Mouse (Mus musculus): ENCODE data around the gene Xpo4. TPM values are rescaled to one million over a fixed set of nuclear protein-coding genes. Genes with fewer than 3 reads are reported as not detected.

The Xpo4 gene
- polyA plus RNA-seq (2016; fragmentation: Nextera tagmentation; extraction: Ambion mirVana) = 19.2 and 19.5 TPM in 2 replicates

GRCm38 (mm10) chr14:57664822-57665627, at the start of gene Xpo4:
TSS of gene Xpo4 (minus strand) at chr14:57665430.
- H3K27me3 ChIP-seq (replicated peaks) = no peaks in the 10 kb centered on the region
- ATAC-seq (ENCODE audit: insufficient number of reproducible peaks, low FRiP score) = peak; percentile 94
- H3K9me3 ChIP-seq (replicated peaks) = no peaks in the 10 kb centered on the region
- peak within 1 kb of the TSS; percentile 67 for H3K4me2 ChIP-seq
- H3K9ac ChIP-seq = peak within 1 kb of the TSS; percentile 92
- WGBS = under 1% methylated on average over 80 of the region's 80 CpGs
- H3K27ac ChIP-seq (ENCODE audit: poor library complexity, severe bottlenecking) = peak within 1 kb of the TSS; percentile 91
- no peaks in the 10 kb centered on the region for H3K36me3 ChIP-seq
- H3K4me3 ChIP-seq = peak within 1 kb of the TSS; percentile 75
- peaks cover 7% of the 10 kb centered on the region for H3K4me1 ChIP-seq (replicated peaks)

- H3K36me3 ChIP-seq = peaks cover 34% of the 10 kb centered on the region
- no peaks in the 10 kb centered on the region for H3K27me3 ChIP-seq (replicated peaks)
- H3K9ac ChIP-seq = no peak overlapping the region
- H3K9me3 ChIP-seq (replicated peaks) = no peaks in the 10 kb centered on the region
- 88% methylated on average over 1 of the region's 1 CpGs for WGBS
- H3K4me2 ChIP-seq = no peak overlapping the region
- peaks cover 32% of the 10 kb centered on the region for H3K4me1 ChIP-seq (replicated peaks)
- no peak overlapping the region for H3K27ac ChIP-seq (ENCODE audit: poor library complexity, severe bottlenecking)
- no peak overlapping the region for H3K4me3 ChIP-seq
- ATAC-seq (ENCODE audit: insufficient number of reproducible peaks, low FRiP score) = no peak
Observed at GRCm38 (mm10) chr14:57712884-57713283, 47.7 kb upstream of the Xpo4 start.

- 85% methylated on average over 6 of the region's 6 CpGs for WGBS
- H3K9me3 ChIP-seq (replicated peaks) = no peaks in the 10 kb centered on the region
- no peak for ATAC-seq (ENCODE audit: insufficient number of reproducible peaks, low FRiP score)
- H3K9ac ChIP-seq = no peak overlapping the region
- peaks cover 31% of the 10 kb centered on the region for H3K36me3 ChIP-seq
- H3K4me1 ChIP-seq (replicated peaks) = peaks cover 28% of the 10 kb centered on the region
- no peak overlapping the region for H3K4me3 ChIP-seq
- H3K27ac ChIP-seq (ENCODE audit: poor library complexity, severe bottlenecking) = no peak overlapping the region
- H3K4me2 ChIP-seq = no peak overlapping the region
- H3K27me3 ChIP-seq (replicated peaks) = no peaks in the 10 kb centered on the region
Observed at GRCm38 (mm10) chr14:57711059-57711458, 45.8 kb upstream of the Xpo4 start.

GRCm38 (mm10) chr14:57709171-57709570, 43.9 kb upstream of the Xpo4 start:
- 59% methylated on average over 10 of the region's 10 CpGs for WGBS
- Histone ChIP-seq H3K27me3 (replicated peaks) (no peaks in the 10 kb centered on the region), H3K9ac (0 out of 2 replicates have a peak overlapping the region, but pooled peaks have one; percentile 13), H3K27ac (ENCODE audit: poor library complexity, severe bottlenecking) (no peak overlapping the region; the same call in 1 of the 2 replicates), H3K9me3 (replicated peaks) (no peaks in the 10 kb centered on the region), H3K4me1 (replicated peaks) (peaks cover 28% of the 10 kb centered on the region), H3K4me2 (no peak overlapping the region), H3K36me3 (peaks cover 35% of the 10 kb centered on the region), H3K4me3 (no peak overlapping the region)
- no peak for ATAC-seq (ENCODE audit: insufficient number of reproducible peaks, low FRiP score)

DNA sequence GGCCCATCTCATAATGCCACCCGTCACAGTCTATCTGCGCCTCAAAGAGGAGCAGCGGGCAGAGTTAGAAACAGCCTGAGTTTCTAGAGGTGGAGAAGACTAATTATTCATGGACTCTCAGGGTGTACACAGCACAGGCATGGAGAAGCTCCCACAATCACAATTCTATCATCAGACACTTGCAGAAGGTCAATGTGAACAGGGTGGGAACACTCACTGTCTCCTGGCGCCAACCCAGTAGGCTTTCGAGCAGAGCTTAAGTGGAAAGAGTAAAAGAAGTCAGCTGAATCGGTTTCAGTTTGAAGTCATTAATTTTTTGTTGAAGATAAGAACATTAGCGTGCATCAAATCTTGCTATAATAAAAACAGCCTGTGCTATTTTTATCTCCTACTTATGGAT, 43.4 kb upstream of the Xpo4 start:
- no peak overlapping the region for H3K27ac ChIP-seq (ENCODE audit: poor library complexity, severe bottlenecking)
- no peak overlapping the region for H3K4me3 ChIP-seq
- no peaks in the 10 kb centered on the region for H3K27me3 ChIP-seq (replicated peaks)
- no peak for ATAC-seq (ENCODE audit: insufficient number of reproducible peaks, low FRiP score)
- WGBS = 67% methylated on average over 7 of the region's 7 CpGs
- H3K9me3 ChIP-seq (replicated peaks) = no peaks in the 10 kb centered on the region
- H3K4me2 ChIP-seq = no peak overlapping the region
- peaks cover 28% of the 10 kb centered on the region for H3K4me1 ChIP-seq (replicated peaks)
- H3K9ac ChIP-seq = no peak overlapping the region
- peaks cover 37% of the 10 kb centered on the region for H3K36me3 ChIP-seq

- Histone ChIP-seq H3K9me3 (replicated peaks) (no peaks in the 10 kb centered on the region), H3K4me1 (replicated peaks) (peaks cover 25% of the 10 kb centered on the region), H3K9ac (no peak overlapping the region), H3K4me2 (no peak overlapping the region), H3K27ac (ENCODE audit: poor library complexity, severe bottlenecking) (no peak overlapping the region), H3K27me3 (replicated peaks) (no peaks in the 10 kb centered on the region), H3K36me3 (peaks cover 39% of the 10 kb centered on the region), H3K4me3 (no peak overlapping the region)
- no peak for ATAC-seq (ENCODE audit: insufficient number of reproducible peaks, low FRiP score)
- 69% methylated on average over 18 of the region's 18 CpGs for WGBS
Observed at GRCm38 (mm10) chr14:57707100-57707893, 42.1 kb upstream of the Xpo4 start.

DNA sequence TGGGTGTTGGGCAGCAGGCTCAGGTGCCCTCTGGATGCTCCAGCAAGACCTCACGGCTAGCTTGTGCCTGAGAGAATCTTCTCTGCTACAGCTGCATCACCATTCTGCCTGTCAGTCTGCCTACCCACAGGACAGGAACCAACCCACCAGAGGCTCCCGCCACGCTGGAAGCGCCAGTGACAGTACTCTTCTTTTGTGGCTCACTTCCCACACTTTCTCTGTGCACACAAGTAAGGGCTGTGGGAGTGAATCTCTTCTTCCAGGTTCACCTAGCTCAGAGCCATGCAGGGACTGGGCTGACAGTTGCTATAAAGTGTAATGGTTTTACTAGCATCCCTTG, 41.5 kb upstream of the Xpo4 start:
- Histone ChIP-seq H3K9me3 (replicated peaks) (no peaks in the 10 kb centered on the region), H3K36me3 (peaks cover 45% of the 10 kb centered on the region), H3K27me3 (replicated peaks) (no peaks in the 10 kb centered on the region), H3K4me2 (no peak overlapping the region), H3K4me1 (replicated peaks) (peaks cover 25% of the 10 kb centered on the region), H3K9ac (no peak overlapping the region), H3K4me3 (no peak overlapping the region), H3K27ac (ENCODE audit: poor library complexity, severe bottlenecking) (no peak overlapping the region)
- 87% methylated on average over 4 of the region's 4 CpGs for WGBS
- no peak for ATAC-seq (ENCODE audit: insufficient number of reproducible peaks, low FRiP score)

DNA sequence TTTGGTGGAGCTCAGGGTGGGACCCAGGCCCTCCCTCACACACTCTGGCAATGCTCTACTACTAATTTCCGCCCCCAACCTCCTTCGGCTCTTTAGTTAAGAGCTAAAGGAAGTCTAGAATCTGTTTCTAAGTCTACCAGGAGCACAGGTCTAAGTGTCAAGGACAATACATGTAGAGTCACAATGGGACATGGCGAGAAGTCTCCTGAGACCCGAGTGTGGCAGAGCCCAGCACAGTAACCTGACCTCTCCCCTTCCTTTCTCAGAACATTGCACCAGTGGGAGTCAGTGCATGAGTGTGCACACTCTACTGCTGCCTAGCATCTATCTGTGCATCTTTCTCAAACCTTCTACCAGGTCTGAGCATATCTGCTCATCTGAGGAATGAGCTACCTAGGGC, 40.5 kb upstream of the Xpo4 start:
- no peak for ATAC-seq (ENCODE audit: insufficient number of reproducible peaks, low FRiP score)
- Histone ChIP-seq H3K27me3 (replicated peaks) (no peaks in the 10 kb centered on the region), H3K4me1 (replicated peaks) (peaks cover 25% of the 10 kb centered on the region), H3K4me2 (no peak overlapping the region), H3K36me3 (peaks cover 48% of the 10 kb centered on the region), H3K4me3 (no peak overlapping the region), H3K9me3 (replicated peaks) (no peaks in the 10 kb centered on the region), H3K9ac (no peak overlapping the region), H3K27ac (ENCODE audit: poor library complexity, severe bottlenecking) (no peak overlapping the region)
- WGBS = 88% methylated on average over 4 of the region's 4 CpGs

DNA sequence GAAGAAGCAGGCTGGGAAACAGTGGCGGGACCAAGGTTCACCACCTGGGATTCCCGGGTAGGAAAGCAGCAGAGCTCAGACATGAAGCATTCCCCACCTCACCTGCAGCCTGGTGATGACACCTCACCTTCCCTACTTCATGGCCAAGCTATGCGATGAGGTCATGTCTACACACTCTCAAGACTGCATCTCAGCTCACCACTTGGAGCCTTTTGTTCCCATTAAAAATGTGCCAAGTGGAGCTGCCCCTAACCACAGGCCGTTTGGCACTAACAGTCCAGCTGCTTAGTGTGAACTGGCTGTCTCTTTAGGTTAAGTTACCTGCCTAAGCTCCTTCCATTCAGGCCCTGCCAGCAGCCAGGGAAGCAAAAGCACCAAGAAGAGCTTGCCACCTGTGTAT, 39.8 kb upstream of the Xpo4 start:
- H3K36me3 ChIP-seq = peaks cover 52% of the 10 kb centered on the region
- no peaks in the 10 kb centered on the region for H3K9me3 ChIP-seq (replicated peaks)
- no peak overlapping the region for H3K4me3 ChIP-seq
- H3K9ac ChIP-seq = no peak overlapping the region
- no peak overlapping the region for H3K4me2 ChIP-seq
- H3K4me1 ChIP-seq (replicated peaks) = peaks cover 24% of the 10 kb centered on the region
- no peaks in the 10 kb centered on the region for H3K27me3 ChIP-seq (replicated peaks)
- 75% methylated on average over 4 of the region's 4 CpGs for WGBS
- H3K27ac ChIP-seq (ENCODE audit: poor library complexity, severe bottlenecking) = no peak overlapping the region
- ATAC-seq (ENCODE audit: insufficient number of reproducible peaks, low FRiP score) = no peak

GRCm38 (mm10) chr14:57701915-57702477, 36.8 kb upstream of the Xpo4 start:
- 69% methylated on average over 12 of the region's 12 CpGs for WGBS
- H3K9ac ChIP-seq = no peak overlapping the region; the same call in 1 of the 2 replicates
- H3K4me2 ChIP-seq = no peak overlapping the region
- H3K4me3 ChIP-seq = no peak overlapping the region
- H3K27me3 ChIP-seq (replicated peaks) = no peaks in the 10 kb centered on the region
- peak overlapping the region; percentile 23; the same call in 1 of the 2 replicates for H3K27ac ChIP-seq (ENCODE audit: poor library complexity, severe bottlenecking)
- H3K9me3 ChIP-seq (replicated peaks) = no peaks in the 10 kb centered on the region; the same call in 1 of the 2 replicates
- peaks cover 70% of the 10 kb centered on the region for H3K36me3 ChIP-seq
- no peaks in the 10 kb centered on the region for H3K4me1 ChIP-seq (replicated peaks)
- ATAC-seq (ENCODE audit: insufficient number of reproducible peaks, low FRiP score) = no peak

GRCm38 (mm10) chr14:57699461-57699970, 34.3 kb upstream of the Xpo4 start:
- no peak for ATAC-seq (ENCODE audit: insufficient number of reproducible peaks, low FRiP score)
- WGBS = 92% methylated on average over 33 of the region's 33 CpGs
- peaks cover 77% of the 10 kb centered on the region for H3K36me3 ChIP-seq

More at GRCm38 (mm10) chr14:57699461-57699970, 34.3 kb upstream of the Xpo4 start:
- Histone ChIP-seq H3K27me3 (replicated peaks) (no peaks in the 10 kb centered on the region), H3K4me3 (no peak overlapping the region), H3K9ac (no peak overlapping the region), H3K4me2 (no peak overlapping the region), H3K27ac (ENCODE audit: poor library complexity, severe bottlenecking) (no peak overlapping the region), H3K4me1 (replicated peaks) (no peaks in the 10 kb centered on the region), H3K9me3 (replicated peaks) (no peaks in the 10 kb centered on the region; the same call in 1 of the 2 replicates)
